Mouse (Mus musculus) left cerebral cortex, adult 11 months (tissue): ENCODE results near the gene Kcnq4.

Experiments
- DNase-seq: peaks from one replicate; pipeline ENCODE4 v3.0.0; 2022; ENCODE audit warnings: low spot score

Kcnq4 gene

DNA sequence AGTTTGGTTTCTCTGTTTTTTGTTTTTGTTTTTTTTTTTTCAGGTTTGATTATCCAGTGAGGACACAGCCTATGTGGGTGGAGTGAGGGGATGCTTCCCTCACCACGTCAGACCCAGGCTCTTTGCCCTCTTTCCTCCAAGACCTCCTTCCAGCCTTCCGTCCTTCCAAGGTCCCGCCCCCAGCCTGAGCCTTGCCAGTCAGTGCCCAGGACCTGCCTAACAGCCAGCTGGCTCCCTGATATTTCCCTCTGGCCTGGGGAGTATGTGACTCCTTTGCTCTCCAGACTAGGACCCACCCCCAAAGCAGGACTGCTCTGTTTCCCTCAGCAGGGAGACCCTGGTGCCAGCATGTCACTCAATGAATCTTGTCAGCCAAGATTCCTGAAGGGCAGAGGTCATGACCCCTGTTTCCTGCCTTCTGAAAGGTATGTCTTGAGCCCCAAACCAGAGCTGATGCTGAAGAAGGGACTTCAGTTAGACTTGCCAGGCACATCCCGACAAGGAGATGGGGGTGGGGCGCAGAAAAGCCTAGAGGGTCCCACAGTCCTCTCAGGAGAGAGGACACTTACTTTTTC, 22.8 kb downstream of the Kcnq4 start:
- no peak for DNase-seq

DNA sequence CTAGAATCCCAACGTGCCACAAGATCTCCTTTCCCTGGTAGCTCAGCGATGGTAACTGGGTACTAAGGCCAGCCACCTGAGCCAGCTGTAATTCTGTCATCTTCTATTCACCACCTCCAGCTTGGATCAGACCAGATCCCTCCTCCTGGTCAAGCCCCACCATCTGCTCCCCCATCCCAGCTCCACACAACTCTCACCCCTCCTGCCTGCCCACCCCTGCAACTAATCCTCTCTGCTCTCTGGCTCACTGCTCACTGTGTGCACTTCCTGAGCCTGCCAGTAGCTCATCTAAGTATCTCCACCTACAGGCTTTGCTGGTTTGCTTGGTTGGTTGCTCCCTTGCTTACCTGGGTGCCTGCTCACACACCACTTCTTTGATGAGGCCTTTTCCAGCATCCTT, 26.8 kb downstream of the Kcnq4 start:
- no peak for DNase-seq

DNA sequence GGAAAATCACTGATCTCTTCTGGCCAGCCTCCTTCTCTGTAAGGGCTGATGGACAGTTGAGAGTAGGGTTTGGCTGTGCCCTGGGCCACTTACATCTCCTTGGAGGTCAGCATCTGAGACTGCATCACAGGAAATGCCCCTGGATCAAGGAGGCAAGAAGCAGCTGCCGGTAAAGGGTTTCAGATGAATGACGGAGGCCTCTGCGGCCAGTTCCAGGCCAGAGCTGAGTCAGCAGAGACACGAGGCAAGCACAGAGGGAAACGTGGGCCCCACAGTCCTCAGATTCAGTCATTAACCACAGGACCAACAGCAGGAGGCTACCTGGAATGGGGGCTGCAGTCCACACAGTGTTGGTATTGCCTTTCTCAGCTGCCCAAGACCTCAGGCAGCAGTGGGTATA, 29.3 kb downstream of the Kcnq4 start:
- no peak for DNase-seq

DNA sequence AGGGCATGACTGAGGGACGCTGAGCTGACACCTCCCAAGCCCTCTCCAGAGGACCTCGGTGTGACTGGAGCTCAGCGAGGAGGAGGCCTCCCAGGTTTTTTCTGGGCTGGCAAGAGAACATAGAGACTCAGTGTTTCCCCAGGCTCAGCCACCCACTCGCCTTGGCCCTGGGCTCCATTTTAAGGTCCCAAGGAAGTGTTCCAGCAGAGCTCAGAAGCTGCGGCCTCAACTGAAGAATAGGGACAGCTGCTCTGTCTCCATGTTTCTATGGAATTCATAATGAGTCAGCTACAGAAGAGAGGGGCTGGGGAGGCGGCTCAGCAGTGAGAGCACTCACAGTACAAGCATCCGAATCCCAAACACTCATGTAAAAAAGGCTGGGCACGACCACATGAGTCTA, 30.8 kb downstream of the Kcnq4 start:
- DNase-seq = peak; percentile 27

DNA sequence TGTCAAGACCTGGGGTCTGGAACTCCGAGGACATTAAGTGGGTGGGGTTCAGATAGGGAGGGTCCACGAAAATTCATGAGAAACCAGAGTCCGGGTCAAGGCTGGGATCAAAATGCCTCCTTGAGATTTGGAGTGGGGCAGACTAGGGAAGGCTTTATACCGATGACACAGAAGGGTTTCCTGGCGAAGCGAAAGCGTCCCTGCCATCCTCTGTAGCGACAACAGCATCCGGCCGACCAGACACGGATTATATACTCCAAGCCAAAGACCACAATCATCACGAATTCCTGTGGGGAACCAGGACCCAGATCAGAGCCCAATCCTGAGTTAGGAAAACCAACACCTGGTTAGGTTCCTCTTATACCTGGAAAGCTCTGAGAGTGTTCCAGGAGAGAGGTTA, 31.6 kb downstream of the Kcnq4 start:
- no peak for DNase-seq

DNA sequence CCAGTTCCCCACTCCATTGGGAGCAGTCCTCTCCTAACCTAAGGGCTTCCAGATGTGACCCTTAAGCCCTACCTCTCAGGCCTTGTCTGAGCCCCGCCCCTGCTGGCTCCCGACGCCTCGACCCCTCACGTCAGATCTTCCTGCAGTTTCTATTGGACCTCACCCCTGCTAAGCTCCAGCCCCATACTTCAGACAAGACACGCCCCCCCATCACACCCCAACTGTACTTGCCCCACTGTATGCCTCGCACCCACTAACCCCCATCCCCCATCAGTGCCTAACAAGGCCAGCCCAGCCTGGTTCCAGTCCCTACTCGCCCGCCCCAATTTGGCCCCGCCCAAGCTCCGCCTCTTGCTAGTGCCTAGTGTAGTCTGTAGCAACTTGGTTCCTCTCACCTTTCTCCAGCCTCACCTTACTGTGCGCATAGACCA, 32.3 kb downstream of the Kcnq4 start:
- no peak for DNase-seq

DNA sequence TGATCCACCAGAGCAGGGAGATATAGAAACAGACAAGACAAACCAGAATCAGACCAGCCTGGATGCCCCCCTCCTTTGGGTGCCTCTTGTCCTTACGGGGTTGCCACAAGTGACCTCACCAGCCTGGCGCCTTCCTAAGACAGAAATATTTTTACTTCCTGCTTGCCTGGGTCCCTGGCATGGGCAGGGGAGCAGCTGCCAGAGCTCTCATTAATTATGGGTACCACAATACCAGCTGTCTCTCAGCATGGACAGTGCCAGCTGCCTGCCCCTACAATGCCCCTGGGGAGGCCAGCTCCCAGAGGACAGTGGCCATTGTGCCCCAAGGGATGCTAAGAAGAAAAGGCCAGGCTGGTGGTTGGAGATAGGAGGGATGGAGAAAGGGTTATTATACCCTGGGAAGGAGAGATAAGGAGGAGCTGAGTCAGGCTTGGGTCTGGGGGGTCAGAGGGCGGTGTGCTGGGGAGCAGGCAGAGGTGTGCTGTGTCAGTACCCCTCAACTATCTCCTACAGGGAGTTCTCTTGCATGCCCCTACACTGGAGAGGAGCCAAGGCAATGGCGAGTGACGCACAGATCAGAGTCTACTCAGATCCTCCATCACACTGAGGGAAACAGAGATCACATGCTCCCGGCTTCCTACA, 34.4 kb downstream of the Kcnq4 start:
- no peak for DNase-seq

DNA sequence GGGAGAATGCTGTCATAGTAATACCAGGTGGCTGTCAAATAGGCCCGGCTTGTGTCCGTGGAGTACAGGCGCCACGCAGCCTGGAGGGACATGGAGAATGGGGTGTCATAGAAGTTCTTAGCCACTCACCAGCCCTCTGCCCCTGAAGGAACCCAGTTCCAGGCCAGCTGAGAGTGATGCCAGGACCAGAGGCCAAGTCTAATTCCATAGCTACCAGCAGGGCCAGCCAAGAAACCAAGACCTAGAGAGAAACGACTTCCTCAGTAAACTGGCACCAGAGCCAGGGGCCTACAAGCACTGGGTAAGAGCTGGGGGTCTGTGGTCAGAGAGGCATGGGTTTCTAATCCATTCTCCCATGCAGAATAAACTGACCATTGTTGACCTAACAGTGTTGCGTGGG, 35.4 kb downstream of the Kcnq4 start:
- no peak for DNase-seq

DNA sequence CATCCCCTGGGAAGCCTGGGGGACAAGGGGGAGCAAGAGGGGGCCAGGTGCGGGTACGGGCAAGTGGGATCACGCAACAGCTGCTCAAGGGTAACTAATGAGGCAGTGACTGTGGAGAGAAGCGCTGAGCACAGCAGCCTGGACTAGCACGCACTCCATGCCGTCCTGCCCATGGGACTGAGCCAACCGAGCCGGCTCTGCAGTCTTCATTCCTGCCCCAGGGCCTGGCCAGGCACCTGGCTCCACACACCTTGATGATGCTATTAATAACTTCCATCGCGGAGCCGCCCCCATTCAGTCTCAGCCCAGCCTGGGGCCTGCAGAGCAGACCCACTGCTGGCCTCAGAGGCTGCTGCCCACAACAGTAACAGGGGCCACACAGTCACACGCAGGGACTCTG, 36.2 kb downstream of the Kcnq4 start:
- no peak for DNase-seq

DNA sequence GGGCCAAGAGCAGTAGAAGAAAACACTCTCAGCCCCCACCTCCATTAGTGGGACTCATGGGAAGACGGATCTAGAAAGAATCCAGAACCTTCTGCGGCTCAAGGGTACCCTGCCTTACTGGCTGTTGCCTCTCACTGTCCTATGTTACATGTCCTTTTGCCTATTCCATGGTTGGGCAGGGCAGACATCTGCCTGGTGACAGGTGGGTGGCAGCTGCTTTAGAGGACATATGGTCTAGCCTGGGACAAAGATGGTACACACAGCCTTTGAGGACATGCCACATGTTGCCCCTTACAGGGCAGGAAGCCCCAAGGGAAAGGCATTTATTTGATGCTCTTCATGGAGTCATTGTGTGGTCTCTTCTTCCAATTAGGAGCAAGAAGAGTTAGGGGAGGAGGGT, 45.9 kb downstream of the Kcnq4 start:
- DNase-seq = no peak

DNA sequence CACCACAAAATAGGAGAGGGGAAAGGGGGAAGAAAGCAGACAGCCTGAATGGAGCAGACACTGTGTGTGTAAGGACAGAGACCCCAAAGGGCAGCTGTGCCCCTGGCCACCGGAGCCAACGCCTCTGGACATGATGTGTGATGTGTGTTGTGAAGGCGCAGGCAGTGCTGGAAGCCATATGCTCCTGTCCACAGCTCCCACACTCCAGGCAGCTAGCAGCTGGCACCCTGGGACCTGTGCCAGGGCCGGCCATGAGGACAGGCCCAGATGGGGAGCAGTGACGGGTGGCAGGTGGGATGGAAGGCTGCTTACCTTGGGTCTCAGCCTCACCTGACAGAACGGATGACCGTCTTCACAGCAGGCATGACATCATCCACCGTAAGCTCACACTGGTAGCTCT, 46.4 kb downstream of the Kcnq4 start:
- peak; percentile 26 for DNase-seq

DNA sequence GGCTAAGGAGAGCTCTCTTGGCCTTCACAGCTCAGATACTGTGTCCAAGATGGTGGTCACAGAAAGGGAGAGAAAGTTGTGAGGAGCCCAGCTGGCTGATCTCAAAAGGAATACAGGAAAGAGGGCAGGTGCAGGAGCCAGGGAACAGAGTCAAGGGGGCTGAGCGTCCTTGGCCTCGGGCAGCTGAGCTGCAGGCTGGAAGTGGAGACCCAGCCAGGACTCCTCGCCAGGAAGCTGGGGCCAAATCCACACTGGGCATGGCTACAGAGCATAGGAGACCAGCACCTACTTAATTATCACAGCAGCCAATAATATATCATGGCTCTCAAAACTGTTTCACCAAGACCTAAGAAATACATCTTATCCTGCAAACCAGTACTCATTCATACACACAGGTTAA, 47.2 kb downstream of the Kcnq4 start:
- DNase-seq = no peak

DNA sequence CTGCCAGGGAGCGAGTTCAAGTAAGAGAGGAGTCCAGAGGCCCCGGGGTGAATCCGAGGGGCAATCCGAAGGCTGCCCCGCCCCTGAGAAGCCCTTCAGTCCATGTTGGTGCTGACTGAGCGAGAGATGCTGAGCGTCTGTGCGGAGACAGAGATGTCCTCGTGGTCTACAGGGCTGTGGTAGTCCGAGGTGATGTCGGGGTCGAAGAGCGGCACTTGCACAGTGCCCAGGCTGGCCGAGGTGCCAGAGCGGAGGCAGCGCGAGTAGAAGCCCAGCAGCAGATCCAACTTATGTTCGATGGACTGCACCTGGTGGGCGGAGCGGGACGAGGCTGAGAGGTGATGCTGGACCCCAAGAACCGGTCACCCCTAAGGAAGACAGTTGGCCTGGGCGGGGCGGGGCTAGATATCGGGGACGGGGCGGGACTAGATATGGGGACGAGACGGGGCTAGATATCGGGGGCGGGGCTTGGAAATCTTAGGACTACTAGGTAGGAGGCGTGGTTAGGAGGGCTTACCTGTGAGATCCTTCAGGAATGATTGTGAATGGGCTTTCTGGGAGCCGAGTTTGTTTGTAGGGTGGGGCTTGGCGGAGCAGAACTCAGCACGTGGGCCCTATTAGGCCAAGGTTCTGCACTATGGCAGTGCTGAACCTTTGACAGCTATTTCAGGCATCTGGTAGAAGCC, 50.5 kb downstream of the Kcnq4 start:
- DNase-seq = no peak

DNA sequence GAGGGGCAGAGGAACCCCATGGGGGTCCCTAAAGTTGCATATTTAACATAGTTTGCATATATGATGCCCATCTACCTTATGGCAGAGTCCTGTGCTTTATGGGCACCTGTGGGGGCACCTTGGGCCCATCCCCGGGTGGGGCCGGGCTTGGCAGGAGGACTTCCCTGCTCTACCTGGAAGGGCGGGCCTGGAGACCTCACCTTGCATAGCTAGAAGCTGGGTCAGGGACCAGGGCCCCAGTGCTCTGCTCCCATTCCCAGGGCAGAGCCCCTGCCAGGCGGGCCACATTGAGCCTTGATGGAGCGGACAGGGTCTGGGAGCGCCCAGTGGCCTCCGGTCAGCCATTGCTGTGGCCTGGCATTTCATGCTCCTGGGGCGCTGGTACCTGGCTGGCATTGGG, 51.1 kb downstream of the Kcnq4 start:
- no peak for DNase-seq

DNA sequence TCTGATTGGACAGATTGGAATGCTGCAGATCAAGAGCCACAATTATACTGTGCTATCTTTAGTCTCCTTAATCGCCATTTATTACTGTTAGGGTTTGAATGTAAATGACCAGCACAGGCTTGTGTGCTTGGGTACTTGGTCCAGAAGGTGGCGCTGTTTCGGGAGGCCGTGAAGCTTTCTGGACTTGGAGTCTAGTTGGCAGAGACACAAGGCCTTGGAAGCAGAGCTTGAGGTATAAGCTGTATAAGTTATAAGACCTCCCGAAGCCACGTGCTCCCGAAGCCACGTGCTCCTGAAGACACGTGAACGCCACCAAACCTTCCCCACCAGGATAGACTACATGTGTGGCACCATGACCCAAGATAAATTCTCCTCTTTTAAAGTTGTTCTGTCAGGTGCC, 55.7 kb downstream of the Kcnq4 start:
- DNase-seq = peak; percentile 34

DNA sequence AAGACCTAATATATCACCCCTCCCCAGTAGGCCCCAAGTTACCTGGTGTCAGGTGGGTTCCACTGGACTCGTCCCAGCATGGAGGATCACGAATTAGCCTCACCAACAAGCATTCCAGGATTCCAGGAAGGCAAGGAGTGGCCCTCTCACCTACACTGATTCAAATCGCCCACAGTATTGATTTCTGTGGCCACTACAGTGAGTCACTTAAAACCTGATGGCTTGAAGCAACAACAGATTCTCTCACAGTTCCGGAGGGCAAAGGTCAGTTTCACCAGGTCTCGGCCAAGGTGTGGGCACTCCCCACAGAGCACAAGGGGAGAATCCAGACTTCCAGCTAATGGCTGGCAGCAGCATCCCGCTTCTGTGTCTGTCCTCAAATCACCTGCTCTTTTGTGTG, 59.1 kb downstream of the Kcnq4 start:
- no peak for DNase-seq

DNA sequence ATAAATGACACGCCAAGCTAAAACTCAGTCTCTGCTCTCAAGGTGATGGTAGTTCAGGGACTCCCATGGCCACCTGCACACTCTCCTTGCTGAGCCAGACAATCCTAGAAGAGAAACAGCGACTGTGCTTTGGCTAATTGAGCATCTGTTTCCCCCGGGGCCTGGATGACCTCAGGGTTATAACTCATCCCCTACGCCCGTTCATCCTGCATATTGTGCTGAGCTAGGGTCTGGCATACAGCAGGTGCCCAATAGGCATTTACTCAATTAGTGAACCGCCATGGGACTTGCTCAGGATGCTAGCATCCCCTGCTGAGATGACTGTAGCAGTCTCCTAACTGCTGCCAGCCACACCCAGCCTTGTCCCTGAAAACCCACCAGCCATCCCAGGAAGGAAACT, 61.1 kb downstream of the Kcnq4 start:
- DNase-seq = no peak

DNA sequence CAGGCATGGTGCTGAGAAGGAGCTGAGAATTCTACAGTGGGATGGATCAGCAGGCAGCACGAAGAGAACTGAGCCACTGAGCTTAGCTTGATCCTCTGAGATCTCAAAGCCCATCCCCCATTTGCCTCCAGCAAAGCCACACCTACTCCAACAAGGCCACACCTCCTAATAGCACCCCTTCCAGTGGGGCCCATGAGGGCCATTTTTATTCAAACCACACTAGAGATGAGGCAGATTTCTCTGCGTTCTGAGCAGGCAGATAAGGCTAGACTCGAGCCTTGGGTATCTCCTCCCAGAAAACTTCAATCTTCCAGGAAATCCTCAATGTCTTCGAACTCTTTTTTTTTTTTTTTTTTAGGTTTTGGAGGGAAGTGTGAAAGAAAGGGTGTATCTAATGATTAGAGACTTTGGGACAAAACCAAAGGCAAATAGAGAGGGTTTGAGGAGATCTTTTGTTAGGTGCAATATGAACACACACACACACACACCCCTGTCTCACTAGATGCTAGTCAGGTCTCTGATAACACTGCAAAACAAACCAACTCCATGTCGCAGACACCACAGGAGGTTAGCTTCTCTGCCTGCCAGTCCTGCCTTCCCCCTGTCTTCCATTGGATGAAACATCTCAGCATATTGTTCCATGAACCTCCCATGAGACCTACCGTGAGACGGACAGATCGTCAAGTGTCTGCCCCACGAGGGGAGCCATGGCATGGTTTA, 65.0 kb downstream of the Kcnq4 start:
- DNase-seq = no peak

DNA sequence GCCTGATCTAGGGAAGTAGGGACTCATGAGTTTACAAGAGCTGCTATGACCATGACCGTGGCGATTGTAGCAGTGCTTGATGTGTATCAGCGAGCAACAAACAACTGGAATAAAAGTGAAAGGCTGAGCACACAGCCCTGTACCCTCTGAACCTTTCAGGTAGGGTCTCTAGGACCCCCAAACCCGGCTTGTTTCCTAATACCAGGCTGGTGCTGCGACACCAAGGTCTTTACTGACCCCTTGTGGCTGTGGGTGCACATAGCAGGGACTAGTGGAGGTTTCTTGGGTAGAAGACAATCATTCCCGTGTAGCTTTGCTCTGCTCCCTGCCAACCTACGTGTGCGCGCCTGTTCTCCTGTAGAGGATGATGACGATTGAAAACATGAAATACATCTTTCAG, 66.2 kb downstream of the Kcnq4 start:
- DNase-seq = peak; percentile 31

DNA sequence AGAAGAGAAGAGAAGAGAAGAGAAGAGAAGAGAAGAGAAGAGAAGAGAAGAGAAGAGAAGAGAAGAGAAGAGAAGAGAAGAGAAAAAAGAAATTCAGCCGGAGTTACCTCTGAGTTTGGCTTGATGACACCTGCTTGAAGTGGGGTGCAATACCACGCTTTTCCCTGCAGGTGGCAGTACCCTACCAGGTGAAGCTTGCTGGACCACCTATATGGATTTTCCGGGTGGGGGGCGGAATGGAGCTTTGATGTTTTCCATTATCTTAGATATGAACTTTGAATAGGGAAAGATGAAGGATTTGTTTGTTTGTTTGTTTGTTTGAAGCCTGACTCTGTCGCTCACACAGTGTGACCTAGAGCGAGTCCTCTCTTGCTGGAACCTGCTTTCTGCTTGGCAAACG, 67.5 kb downstream of the Kcnq4 start:
- no peak for DNase-seq

DNA sequence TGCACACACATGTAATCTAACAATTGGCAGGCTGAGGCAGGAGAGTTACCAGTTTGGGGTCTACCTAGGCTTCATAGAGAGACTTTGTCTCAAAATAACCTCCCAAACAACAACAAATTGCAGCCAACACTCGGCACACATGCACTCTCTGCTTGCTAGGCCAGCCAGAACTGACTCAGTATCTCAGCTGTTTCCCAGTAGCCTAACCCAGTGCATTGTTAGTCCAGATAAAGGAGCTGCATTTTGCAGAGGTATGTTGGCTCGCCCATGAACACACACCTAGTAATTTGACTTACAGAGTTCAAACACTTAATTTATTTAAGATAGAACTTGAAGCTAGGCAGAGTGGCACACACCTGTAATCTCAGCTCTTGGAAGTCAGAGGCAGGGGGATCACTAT, 72.8 kb downstream of the Kcnq4 start:
- DNase-seq = no peak

DNA sequence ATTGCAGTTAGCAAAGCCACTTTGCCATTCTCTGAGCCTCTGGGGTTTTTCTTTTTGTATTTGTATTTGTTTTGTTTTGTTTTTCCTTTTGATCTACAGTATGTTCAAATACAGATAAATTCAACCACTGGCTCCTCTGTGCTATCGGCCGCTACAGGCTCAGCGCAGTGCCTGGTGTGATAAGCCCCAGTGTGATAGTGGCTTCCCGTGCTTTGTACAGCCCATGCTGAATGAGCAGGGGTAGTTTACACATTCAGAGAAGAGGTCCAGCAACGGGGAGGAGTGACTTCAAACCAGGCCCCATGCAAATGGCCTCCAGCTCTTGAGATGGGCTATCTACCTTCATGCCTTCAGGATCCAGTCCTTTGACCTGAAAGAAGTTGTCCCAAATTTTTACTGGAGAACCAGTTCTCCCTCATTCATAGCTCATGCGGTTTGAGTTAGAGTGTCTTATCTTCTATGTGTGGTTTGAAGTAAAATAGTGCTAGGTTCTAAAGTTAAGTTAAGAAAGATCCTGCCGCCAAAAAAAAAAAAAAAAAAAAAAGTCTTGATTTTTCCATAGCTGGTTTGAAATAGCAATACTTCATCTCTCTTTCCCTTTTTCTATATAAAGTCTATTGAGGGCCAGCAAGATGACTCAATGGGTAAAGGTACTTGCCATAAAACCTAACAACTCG, 73.5 kb downstream of the Kcnq4 start:
- no peak for DNase-seq

DNA sequence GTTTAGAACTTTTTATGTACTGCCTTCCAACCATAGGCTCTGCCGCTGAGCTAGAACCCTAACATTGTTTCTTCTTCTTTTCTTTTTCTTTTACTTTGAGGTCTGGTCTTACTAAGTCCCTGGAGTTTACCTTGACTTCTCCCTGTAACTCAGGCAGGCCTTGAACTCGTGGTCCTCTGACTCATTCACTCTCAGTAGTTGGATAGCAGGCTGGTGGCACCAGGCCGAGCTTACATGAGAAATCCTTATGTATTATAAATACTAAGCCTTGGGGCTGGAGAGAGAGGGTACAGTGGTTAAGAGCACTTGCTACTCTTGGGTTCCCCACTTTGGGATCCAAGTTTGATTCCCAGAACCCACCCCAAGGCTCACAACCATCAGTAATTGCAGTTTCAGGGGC, 74.8 kb downstream of the Kcnq4 start:
- no peak for DNase-seq
